Mouse (Mus musculus): ENCODE data around the gene Oxgr1.
"Not testable (repeated sequence)": the region's sequence is repeated elsewhere in the genome, so short reads cannot be mapped to it uniquely, and the experiment has no call there.

- TF ChIP-seq CTCF (IDR thresholded peaks at IDR 0.05; ENCODE audit: borderline replicate concordance, insufficient read depth, low read depth, low read length); POLR2A (IDR thresholded peaks at IDR 0.05; ENCODE audit: borderline replicate concordance, insufficient read depth, low read length): not testable (repeated sequence)
These were observed 55.9 kb downstream of the Oxgr1 start for GRCm38 (mm10) chr14:119986351-119986750.
